ENCODE assay signal across 24 mouse cellular contexts in genomic region chr5:54356105-54356504, GRCm38 (mm10).
A peak's percentile ranks its signal among the peaks of the same experiment; 100 is the strongest.
DNase-seq lines count a peak whose midpoint lies in the region; ATAC-seq and TF ChIP-seq lines count a peak whose summit lies in the region.
"Had no signal": no experiment of that assay in that cellular context is flagged by ENCODE, and none has a peak within 500 bp of the region (broad histone marks: within the 10 kb centered on the region; RNA-seq: fewer than 3 reads in every experiment).

No protein-coding gene starts in this region.

- no peaks in the 10 kb centered on the region for H3K9me3 ChIP-seq in kidney, embryonic 14.5 days (ENCODE audit: control insufficient read depth, low read length)
- H3K9me3 ChIP-seq in intestine, postnatal 0 days (ENCODE audit: control insufficient read depth): no peaks in the 10 kb centered on the region
- H3K9me3 ChIP-seq: limb, embryonic 12.5 days; megakaryocyte, embryonic 14.5 days; midbrain, embryonic 13.5 days had no signal

- H3K4me3 ChIP-seq in kidney, embryonic 14.5 days (ENCODE audit: low read length): no peak overlapping the region
- no peak overlapping the region for H3K4me3 ChIP-seq in intestine, postnatal 0 days (ENCODE audit: low read depth, low read length)
- H3K4me3 ChIP-seq: erythroblast, embryonic 14.5 days; limb, embryonic 12.5 days; megakaryocyte, embryonic 14.5 days; midbrain, embryonic 13.5 days had no signal

- H3K36me3 ChIP-seq in kidney, embryonic 14.5 days (ENCODE audit: control insufficient read depth, insufficient read depth, low read length): no peaks in the 10 kb centered on the region
- H3K36me3 ChIP-seq in intestine, postnatal 0 days (ENCODE audit: control insufficient read depth, insufficient read depth): no peaks in the 10 kb centered on the region
- H3K36me3 ChIP-seq: limb, embryonic 12.5 days; midbrain, embryonic 13.5 days had no signal

- no peak for TF ChIP-seq CTCF in intestine, postnatal 0 days (IDR thresholded peaks at IDR 0.05; ENCODE audit: low read depth)

- WGBS in kidney, embryonic 14.5 days: 24% methylated on average over 4 of the region's 4 CpGs
- WGBS in intestine, postnatal 0 days: 26% methylated on average over 4 of the region's 4 CpGs

- peak; percentile 55 for ATAC-seq in kidney, embryonic 14.5 days (ENCODE audit: low FRiP score, low TSS enrichment)
- ATAC-seq in intestine, postnatal 0 days: peak; percentile 65; the same call in 1 of the 2 replicates
- ATAC-seq: CD4-positive, CD25-positive, alpha-beta regulatory T cell, adult 4 months; forebrain, embryonic 16.5 days; hindbrain, embryonic 16.5 days; lung, postnatal 0 days; midbrain, embryonic 13.5 days had no signal

- no peak overlapping the region for H3K9ac ChIP-seq in kidney, embryonic 14.5 days (ENCODE audit: low read depth, low read length)
- H3K9ac ChIP-seq in intestine, postnatal 0 days (ENCODE audit: low read depth, low read length): no peak overlapping the region
- H3K9ac ChIP-seq: limb, embryonic 12.5 days; midbrain, embryonic 13.5 days had no signal

- H3K4me1 ChIP-seq in kidney, embryonic 14.5 days (ENCODE audit: control insufficient read depth, insufficient read depth, low read length): no peaks in the 10 kb centered on the region; the same call in 1 of the 2 replicates
- no peaks in the 10 kb centered on the region for H3K4me1 ChIP-seq in intestine, postnatal 0 days (replicated peaks; ENCODE audit: control insufficient read depth, insufficient read depth, low read length)
- H3K4me1 ChIP-seq: megakaryocyte, embryonic 14.5 days; midbrain, embryonic 13.5 days had no signal

- DNase-seq in kidney, adult 11 months: no peak
- DNase-seq in embryo, embryonic 10 days (ENCODE audit: low spot score): peak; percentile 32
- DNase-seq in embryo, embryonic 11 days: peak; percentile 25
- no peak for DNase-seq in urinary bladder, adult 2 months (ENCODE audit: low spot score)
- DNase-seq in cerebellum, postnatal 14 days: no peak
- DNase-seq: adrenal gland, postnatal 25 days; cerebellum, adult 11-12 months; cerebellum, adult 9-11 months; kidney, postnatal 10 days; lung, adult 18-20 months; lung, postnatal 4 days; retina, postnatal 1 day; right cerebral cortex, postnatal 25 days; thymus, postnatal 14 days had no signal

- no peak overlapping the region for H3K4me2 ChIP-seq in kidney, embryonic 14.5 days (replicated peaks; ENCODE audit: low read depth, low read length)
- H3K4me2 ChIP-seq in intestine, postnatal 0 days (replicated peaks; ENCODE audit: low read depth): no peak overlapping the region
- H3K4me2 ChIP-seq: limb, embryonic 12.5 days; midbrain, embryonic 13.5 days had no signal

- no peak overlapping the region for H3K27ac ChIP-seq in kidney, embryonic 14.5 days (ENCODE audit: low read depth, low read length)
- no peak overlapping the region for H3K27ac ChIP-seq in intestine, postnatal 0 days (ENCODE audit: low read depth, low read length)
- H3K27ac ChIP-seq: limb, embryonic 12.5 days; midbrain, embryonic 13.5 days had no signal

- no peaks in the 10 kb centered on the region for H3K27me3 ChIP-seq in kidney, embryonic 14.5 days (ENCODE audit: control insufficient read depth, insufficient read depth, low read length)
- H3K27me3 ChIP-seq in intestine, postnatal 0 days (replicated peaks; ENCODE audit: control insufficient read depth, insufficient read depth, low read length): no peaks in the 10 kb centered on the region
- H3K27me3 ChIP-seq: limb, embryonic 12.5 days; megakaryocyte, embryonic 14.5 days; midbrain, embryonic 13.5 days had no signal

Comparison
In these comparisons a context has a peak if more than half of its experiments do, and no peak if none do; other contexts are left out.
1. DNase-seq: peak in embryo, embryonic 10 days (single experiment) and embryo, embryonic 11 days (single experiment); none in kidney, adult 11 months (single experiment), urinary bladder, adult 2 months (single experiment) and cerebellum, postnatal 14 days (0 of 2).